8 mouse cellular contexts compared by ENCODE assay signal in genomic region chr3:135440621-135441020, GRCm38 (mm10). TPM values are rescaled to one million over a fixed set of nuclear protein-coding genes. Genes with fewer than 3 reads are reported as not detected.
DNase-seq lines count a peak whose midpoint lies in the region; ATAC-seq and TF ChIP-seq lines count a peak whose summit lies in the region.

No protein-coding gene starts in this region.

- H3K36me3 ChIP-seq in forebrain, embryonic 13.5 days (ENCODE audit: poor library complexity, severe bottlenecking): 0 out of 2 replicates have a peak, but pooled peaks cover 3% of the 10 kb centered on the region
- peaks cover 17% of the 10 kb centered on the region for H3K36me3 ChIP-seq in liver, embryonic 14.5 days (replicated peaks; ENCODE audit: control insufficient read depth, insufficient read depth, low read depth)

- H3K4me3 ChIP-seq in forebrain, embryonic 13.5 days: peak overlapping the region; percentile 97
- peak overlapping the region; percentile 90 to 91 for H3K4me3 ChIP-seq in liver, embryonic 14.5 days (ENCODE audit: insufficient read depth in 1 of 2, low read depth in 2 of 2, low read length in 2 of 2)

- ATAC-seq in forebrain, embryonic 13.5 days: no peak
- ATAC-seq in liver, embryonic 14.5 days (ENCODE audit: insufficient read depth): no peak
- no peak for ATAC-seq in cerebellum, adult (ENCODE audit: insufficient number of reproducible peaks, low FRiP score, low TSS enrichment)

- DNase-seq in kidney, adult 9 months: peak; percentile 30
- DNase-seq in kidney, postnatal 36 days: no peak
- peak; percentile 16 for DNase-seq in MN1 (ENCODE audit: low spot score)
- no peak for DNase-seq in liver, embryonic 14.5 days (ENCODE audit: low read depth in 3 of 3, low spot score in 3 of 3)
- no peak for DNase-seq in ovary, postnatal 14 days (ENCODE audit: low spot score)
- no peak for DNase-seq in urinary bladder, adult 2 months (ENCODE audit: low spot score)

- H3K4me1 ChIP-seq in forebrain, embryonic 13.5 days: peaks cover 38% of the 10 kb centered on the region
- H3K4me1 ChIP-seq in liver, embryonic 14.5 days (replicated peaks; ENCODE audit: control insufficient read depth in 2 of 2, insufficient read depth in 2 of 2, low read length in 1 of 2): peaks cover 9% of the 10 kb centered on the region in 2 experiments

- TF ChIP-seq EP300 in liver, embryonic 14.5 days (IDR thresholded peaks at IDR 0.05; ENCODE audit: low read depth): no peak

- H3K4me2 ChIP-seq in forebrain, embryonic 13.5 days: peak overlapping the region; percentile 97
- peak overlapping the region; percentile 91 for H3K4me2 ChIP-seq in liver, embryonic 14.5 days (ENCODE audit: low read depth)

- 42% methylated on average over 10 of the region's 10 CpGs for WGBS in forebrain, embryonic 13.5 days
- 27% methylated on average over 10 of the region's 10 CpGs for WGBS in liver, embryonic 14.5 days (ENCODE audit: insufficient replicate concordance)

- peak overlapping the region; percentile 96 for H3K9ac ChIP-seq in forebrain, embryonic 13.5 days
- H3K9ac ChIP-seq in liver, embryonic 14.5 days (replicated peaks): peak overlapping the region; percentile 93

- H3K27ac ChIP-seq in forebrain, embryonic 13.5 days: no peak overlapping the region
- H3K27ac ChIP-seq in liver, embryonic 14.5 days: peak overlapping the region; percentile 95

- H3K27me3 ChIP-seq in forebrain, embryonic 13.5 days: no peaks in the 10 kb centered on the region
- H3K27me3 ChIP-seq in liver, embryonic 14.5 days (ENCODE audit: control insufficient read depth, insufficient read depth, low read length): no peaks in the 10 kb centered on the region

- no peak for TF ChIP-seq CTCF in liver, embryonic 14.5 days (IDR thresholded peaks at IDR 0.05; ENCODE audit: low read depth)

- H3K9me3 ChIP-seq in forebrain, embryonic 13.5 days (replicated peaks): no peaks in the 10 kb centered on the region
- no peaks in the 10 kb centered on the region for H3K9me3 ChIP-seq in liver, embryonic 14.5 days (ENCODE audit: control insufficient read depth, low read length)

RNA-seq across cellular contexts. Expression of gene Ube2d3, which starts 2.7 kb away (rescaled TPM):
- 470 and 482 TPM in 2 replicates for polyA plus RNA-seq in forebrain, embryonic 13.5 days (2015; fragmentation: Nextera tagmentation; extraction: Ambion mirVana)
- 104 and 112 TPM in 2 replicates for polyA plus RNA-seq in liver, embryonic 14.5 days (2012; rRNA removed)
- 246 and 266 TPM in 2 replicates for polyA plus RNA-seq in liver, embryonic 14.5 days (2014; fragmentation: Nextera tagmentation; extraction: Ambion mirVana)
- 217 and 252 TPM in 2 replicates for polyA plus RNA-seq in urinary bladder, adult 2 months (2012; rRNA removed)

RNA-seq across cellular contexts. Expression of gene Cisd2, which starts 16.9 kb away (rescaled TPM):
- 77.3 and 80.3 TPM in 2 replicates for polyA plus RNA-seq in forebrain, embryonic 13.5 days (2015; fragmentation: Nextera tagmentation; extraction: Ambion mirVana)
- 10.3 and 16.5 TPM in 2 replicates for polyA plus RNA-seq in liver, embryonic 14.5 days (2012; rRNA removed)
- polyA plus RNA-seq in liver, embryonic 14.5 days (2014; fragmentation: Nextera tagmentation; extraction: Ambion mirVana): 22.3 and 23.8 TPM in 2 replicates
- polyA plus RNA-seq in urinary bladder, adult 2 months (2012; rRNA removed): 27.1 and 33.8 TPM in 2 replicates

RNA-seq across cellular contexts. Expression of gene Manba, which starts 44.8 kb away (rescaled TPM):
- polyA plus RNA-seq in forebrain, embryonic 13.5 days (2015; fragmentation: Nextera tagmentation; extraction: Ambion mirVana): 2.8 and 3.1 TPM in 2 replicates
- 1.5 and 2.2 TPM in 2 replicates for polyA plus RNA-seq in liver, embryonic 14.5 days (2012; rRNA removed)
- polyA plus RNA-seq in liver, embryonic 14.5 days (2014; fragmentation: Nextera tagmentation; extraction: Ambion mirVana): 4.9 and 5.7 TPM in 2 replicates
- 9.8 and 16.3 TPM in 2 replicates for polyA plus RNA-seq in urinary bladder, adult 2 months (2012; rRNA removed)

Comparison
In these comparisons a context has a peak if more than half of its experiments do, and no peak if none do; other contexts are left out.
1. DNase-seq: peak in kidney, adult 9 months (single experiment) and MN1 (single experiment); none in kidney, postnatal 36 days (0 of 2), liver, embryonic 14.5 days (0 of 3), ovary, postnatal 14 days (single experiment) and urinary bladder, adult 2 months (single experiment).